Mouse (Mus musculus): ENCODE results near the gene Syt2.

Gene Syt2

DNA sequence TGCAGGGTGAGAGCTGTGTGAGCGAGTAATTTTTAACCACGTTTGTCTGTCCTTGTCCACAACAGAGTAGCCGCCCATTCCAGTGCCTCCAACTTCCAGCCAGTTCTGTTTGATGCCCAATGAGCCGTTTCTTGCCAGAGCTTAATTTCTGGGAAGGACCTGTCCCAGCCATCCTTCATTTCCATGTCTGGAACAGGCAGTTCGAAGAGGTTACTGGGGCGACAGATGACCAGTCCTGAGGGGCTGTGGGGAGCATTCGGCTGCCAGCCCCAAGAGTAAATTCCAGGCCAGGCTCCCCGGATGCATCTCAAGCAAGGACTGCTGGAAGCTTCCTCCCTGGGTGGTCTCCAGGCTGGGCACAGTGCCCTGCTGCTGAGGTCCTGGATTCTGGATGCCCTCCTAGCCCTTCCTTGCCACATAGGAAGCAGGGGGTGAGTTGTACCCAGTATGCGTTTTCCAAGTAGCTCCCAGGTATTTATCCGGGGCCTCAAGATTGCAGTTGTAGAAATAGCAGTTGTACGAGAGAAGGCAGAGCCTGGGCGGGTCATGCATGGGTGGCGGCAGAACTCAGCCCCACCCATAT lies 4.9 kb downstream of the Syt2 start:
- DNase-seq = no peak

DNA sequence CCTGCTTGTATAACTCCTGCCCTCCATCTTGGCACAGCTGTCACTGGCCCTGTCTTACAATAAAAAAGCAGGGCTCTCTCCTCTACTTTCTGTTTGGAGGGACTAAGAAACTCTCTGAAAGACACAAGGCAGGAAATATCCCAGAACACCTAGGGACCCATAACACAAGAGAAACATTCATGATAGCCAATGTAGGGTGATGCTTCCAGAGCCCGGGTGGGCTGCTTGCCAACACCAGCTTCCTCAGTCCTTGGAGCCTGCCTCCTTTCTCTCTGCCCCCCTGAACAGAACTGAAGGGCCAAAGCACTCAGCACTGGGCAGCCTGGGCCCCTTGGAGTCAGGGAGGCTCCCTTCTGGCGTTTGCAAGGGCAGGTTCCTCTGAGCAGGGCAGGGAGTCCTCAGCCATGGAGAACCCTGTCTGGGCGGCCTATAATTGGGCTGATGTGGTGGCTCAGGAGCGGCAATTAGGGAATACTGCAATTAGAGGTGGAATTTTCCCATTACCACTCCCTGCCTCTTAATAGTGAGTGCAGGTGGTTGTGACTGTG lies 5.4 kb downstream of the Syt2 start:
- DNase-seq = no peak

DNA sequence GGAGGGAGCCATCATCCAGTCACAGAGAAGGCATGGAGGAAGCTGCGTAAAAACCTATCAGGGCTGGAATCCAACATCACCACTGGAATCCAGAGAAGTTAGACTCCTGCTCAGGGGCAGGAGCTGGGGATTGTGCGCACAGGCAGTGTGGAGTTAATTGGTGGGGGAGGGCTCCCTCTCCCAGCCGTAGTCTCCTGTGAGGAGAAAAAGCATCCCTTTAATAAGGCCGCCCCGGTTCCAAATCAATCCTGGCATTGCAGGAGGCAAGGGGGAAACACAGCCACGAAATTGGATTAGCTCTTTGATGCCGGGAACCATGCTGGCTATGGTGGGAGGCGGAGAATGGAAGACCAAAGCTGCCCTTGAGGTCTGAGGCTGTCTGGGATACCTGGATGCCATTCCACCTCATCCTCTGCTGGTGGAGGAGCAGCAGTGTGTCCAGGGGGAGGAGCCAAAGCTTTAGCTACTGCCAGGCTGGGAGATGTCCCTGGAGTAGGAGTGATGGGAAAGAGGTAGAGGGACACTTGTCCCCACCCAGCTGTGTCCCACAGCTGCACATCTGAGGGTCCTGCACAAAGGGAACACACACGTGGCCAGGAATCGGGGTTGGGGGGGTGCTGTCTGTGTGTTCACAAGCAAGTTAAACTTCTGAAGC lies 7.3 kb downstream of the Syt2 start:
- DNase-seq = no peak

DNA sequence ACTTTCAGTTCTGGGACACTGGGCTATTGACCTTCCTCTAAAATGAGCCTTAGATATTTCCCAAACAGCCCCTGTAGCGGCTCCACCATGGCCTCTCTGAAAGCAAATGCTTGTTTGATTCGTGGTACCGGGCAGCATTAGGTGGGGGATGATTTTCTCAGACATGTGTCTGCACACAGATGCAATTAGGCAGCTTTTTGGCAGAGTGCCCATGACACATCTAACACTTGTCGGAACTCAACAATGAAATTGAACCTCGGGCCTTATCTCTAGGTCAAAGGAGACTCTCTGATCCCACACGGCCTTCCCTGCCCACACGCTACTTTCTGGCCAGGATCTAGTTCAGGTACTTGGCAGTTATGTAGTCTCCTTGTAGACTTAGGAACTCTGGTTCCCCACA lies 12.4 kb downstream of the Syt2 start:
- DNase-seq = no peak

DNA sequence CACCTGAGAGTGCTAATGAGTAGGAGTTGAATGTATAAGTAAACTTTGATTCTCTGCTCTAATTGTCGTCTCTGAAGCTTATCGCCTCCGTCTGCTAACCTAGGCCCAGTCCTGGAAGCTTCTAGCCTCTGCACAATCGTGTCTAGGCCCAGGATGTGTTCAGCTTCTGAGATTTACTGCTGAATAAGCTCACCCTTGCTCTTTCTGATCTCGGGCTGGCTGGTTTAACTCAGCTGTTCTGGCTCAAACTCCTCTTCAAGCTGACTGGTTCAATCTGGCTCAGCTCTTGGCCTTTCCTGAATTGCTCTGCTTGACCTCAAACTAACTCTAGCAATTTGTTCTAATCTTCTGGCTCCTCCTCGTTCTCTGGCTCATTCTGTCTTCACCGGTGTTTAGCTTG lies 13.7 kb downstream of the Syt2 start:
- no peak for DNase-seq

DNA sequence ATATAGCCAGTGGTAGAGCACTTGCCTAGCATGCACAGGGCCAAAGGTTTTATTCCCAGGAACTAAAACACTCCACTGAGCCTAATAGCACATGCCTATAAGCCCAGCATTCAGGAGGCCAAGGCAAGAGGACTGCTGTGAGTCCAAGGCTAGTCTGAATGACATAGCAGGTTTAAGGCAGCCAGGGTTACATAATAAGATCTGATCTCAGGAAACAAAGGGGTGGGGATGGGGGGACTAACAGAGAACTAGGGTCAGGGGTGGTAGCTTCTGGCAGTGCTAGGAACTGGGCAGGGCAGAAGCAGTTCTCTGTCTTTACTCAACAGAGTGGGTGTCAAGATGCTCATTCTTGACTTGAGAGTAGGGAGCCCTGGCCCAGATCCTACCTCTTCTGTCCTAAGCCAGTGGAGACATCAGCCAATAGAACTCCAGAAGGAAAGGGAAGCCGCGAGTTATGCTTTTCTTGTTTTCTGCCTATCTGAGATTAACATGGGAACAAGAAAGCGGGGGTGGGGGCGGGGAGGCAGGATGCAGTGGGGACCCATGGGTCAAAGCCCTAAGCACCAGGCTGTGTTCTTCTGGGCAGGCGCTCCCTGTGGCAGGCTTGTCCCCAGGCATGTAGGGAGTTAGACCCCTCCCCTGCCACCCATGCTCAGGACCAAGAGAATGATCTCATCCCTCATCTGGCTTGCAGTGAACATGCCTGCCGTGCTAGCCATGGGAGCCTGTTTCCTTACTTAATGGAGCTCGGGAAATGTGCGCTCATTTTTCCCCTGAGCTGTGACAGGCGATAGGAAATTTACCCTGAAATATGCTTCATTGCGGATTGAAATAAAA lies 25.0 kb downstream of the Syt2 start:
- no peak for DNase-seq

DNA sequence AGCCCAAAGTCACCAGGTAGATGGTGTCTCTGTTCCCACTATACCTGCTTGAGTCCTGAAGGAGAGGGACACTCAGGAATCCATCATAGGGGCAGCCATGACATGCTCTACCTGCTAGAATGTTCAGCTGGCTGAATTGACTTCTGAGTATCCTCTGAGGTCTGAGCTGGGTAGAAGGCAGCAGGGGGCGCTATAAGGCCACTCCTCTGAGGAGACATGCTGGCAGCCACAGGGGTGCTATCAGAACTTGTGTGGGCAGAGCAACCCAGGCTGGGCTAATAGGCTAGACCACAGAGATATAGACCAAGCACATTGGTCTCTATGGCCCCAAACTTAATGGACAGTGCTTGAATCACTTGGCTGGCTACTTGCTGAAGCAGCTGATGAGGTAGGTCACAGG lies 27.8 kb downstream of the Syt2 start:
- DNase-seq = peak; percentile 28 to 31

DNA sequence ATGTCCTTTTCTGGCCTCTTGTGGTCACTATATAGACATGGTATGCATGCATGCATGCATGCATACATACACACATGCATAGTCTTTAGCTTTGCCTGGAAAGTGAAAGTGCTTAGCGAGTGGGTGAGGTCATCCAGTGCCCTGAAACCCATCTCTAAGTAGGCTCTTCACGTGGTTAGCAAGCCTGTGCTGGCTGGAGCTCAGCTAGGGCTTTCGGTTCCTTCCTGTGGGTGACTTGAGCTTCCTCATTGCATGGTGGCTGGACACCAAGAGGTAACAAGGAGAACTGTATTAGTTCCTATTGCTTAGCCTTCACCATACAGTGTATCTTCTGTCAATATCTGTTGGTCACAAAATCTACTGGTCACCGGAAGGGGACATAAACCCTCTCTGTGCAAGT lies 33.0 kb downstream of the Syt2 start:
- no peak for DNase-seq

DNA sequence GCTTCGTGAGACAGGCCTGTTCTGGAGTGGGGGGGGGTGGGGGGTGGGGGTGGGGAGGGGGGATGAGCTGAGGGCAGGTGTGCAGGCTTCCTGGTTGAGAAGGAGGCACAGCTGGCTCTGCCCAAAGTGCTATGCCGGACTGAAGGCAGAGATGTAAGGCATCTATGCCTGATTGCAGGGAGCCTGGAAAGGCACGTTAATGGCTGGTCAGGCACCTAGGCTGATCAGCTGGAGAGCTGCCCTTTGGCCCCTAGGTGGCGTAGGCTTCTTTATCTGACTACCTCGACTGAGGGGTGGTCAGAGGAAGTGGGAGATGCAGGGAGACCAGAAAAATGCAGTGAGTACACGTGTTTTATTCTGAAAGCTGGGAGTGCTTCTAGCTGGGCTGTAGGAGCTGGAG lies 34.1 kb downstream of the Syt2 start:
- no peak for DNase-seq

DNA sequence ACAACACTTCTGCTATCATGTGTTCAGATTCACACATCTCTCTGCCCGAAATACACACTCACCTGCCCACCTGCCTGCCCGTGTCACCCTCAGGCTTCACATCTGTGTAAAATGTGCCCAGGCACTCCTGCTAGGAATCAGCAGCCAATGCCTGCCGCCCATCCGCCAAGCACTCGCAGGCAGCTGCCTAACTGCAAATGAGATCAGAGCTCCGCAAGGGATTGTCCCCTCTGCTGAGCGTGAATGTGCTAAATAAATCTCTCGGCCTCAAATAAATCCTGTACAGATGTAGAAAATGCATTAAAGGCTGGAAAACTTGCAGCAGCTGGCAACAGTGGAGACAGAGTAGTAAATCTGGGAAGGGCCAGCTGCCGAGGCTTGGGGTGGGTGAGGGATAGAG lies 36.0 kb downstream of the Syt2 start:
- DNase-seq = no peak

DNA sequence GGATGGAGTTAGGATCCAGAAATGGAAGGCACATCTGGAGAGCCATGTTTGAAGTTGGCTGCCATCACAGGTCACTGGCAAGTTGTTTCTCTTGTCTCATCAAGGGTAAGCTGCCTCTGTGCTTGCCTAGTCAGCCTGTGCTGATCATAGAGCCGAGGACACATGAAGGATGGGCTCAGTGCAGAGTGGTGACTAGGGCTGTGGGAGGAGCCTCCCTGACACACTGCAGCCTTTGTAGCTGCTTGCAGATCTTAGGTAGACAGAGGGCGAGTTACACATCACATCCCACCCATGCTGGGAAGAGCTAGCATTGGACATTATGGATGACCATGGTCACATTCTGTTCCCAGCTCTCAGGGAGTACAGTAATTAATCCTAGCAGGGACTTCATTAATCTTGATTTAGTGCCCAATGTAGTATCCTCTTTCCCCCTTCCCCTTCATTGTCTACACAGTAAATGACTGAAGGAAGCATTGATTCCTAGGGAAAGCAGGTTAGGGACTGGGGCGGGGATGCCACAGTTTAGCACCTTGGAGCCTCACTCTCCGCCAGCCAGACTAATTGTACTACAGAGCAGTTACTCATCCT lies 40.5 kb downstream of the Syt2 start:
- DNase-seq = no peak

DNA sequence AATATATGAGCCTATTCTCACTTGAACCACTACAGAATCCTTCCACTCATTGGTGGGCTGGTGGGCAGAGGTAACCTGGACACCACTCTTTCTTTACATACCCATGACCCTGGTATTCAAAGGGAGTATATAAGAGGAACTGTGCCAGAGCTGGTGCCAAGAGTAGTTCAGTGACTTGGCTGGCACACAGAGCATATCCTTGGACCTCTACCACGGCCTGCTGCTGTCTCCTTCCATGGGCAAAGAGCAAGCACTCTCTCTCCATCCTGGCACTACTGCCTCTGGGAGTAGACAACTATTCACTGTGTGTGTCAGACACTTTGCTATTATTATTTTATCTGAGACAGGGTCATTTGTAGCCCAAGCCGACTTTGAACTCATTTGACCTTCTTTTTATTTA lies 49.8 kb downstream of the Syt2 start:
- no peak for DNase-seq

DNA sequence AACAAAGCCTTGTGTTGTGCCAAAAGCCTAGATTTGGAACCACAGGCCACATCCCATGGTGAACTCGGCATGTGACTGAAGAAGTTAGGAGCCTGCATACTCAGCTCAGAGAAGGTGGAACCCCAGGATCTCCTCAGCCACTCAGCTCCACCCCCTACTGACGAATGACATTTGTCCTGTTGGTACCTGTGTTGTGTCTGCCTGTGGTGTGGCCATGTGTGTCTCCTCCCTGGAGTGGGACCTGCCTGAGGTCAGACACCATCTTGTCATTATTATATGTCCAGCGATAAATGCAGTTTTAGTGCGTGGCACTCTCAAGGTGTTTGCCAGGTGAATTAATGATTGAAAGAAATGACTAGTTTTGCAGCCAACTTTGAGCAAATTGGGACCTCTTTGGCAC lies 50.6 kb downstream of the Syt2 start:
- DNase-seq = no peak

DNA sequence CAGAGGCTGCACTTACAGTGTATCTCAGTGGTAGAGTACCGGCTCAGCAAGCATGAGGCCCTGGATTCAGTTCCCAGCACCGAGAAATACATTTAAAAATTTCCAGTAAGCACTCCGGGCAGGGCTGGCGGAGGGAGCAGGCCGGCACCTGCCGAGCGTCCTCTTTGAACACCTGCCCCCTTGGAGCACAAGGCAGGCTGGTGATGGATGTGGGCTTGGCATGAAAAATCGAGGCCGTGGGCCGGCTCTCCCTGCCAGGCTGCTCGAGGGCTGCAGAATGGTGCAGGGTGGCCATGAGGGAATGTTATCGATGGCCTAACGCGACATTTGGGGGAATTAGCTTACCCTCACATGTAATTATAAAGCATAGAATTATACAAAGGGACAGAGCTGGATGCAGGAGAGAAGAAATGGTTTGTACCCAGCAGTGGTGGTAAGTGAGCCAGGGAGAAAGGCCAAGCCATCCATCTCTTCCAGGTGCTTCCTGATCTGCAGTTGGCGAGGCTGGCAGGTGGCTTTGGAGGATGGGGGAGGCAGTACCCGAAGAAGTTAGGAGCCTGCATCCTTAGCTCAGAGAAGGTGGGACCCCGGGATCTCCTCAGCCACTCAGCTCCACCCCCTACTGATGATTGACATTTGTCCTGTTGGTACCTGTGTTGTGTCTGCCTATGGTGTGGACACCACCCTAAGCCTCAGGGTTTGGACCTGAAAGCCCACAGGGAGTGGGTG lies 51.2 kb downstream of the Syt2 start:
- no peak for DNase-seq

DNA sequence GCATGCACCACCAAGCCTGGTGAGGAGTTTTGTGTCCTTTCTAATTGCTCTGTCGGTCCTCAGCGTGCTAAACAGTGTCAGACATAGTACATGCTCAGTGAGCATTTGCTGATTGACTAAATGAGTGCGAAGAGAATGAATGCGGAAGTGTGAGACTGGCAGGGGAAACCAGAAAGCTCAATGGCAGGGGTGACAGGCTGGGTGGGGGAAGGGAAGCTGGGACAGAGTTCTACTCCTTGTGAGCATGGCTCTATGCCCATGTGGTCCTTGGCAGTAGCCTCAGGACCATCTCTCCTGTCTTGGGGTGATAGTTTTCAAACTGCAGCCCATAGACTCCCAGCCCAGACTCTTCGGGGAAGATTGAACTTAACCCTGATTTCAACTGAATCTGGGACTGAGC lies 52.0 kb downstream of the Syt2 start:
- DNase-seq = no peak

DNA sequence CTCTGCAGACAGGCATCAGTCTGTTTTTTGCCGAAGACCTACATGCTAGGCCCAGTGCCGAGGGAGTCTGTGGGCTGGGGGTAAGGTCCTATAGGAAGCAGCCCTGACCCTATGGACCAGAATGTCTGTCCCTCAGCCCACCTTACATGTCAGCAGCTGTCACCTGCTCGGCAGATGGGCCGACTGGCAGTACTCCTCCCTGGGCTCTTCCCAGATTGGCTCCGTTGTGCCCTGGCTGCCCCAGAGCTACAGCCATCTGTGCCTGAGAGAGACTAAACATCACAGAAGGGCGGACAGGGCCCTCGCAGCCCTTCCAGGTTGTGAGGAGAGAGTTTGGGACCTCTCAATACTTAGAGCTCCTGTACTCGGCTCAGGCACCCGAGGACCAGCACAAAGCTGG lies 52.9 kb downstream of the Syt2 start:
- DNase-seq = no peak

DNA sequence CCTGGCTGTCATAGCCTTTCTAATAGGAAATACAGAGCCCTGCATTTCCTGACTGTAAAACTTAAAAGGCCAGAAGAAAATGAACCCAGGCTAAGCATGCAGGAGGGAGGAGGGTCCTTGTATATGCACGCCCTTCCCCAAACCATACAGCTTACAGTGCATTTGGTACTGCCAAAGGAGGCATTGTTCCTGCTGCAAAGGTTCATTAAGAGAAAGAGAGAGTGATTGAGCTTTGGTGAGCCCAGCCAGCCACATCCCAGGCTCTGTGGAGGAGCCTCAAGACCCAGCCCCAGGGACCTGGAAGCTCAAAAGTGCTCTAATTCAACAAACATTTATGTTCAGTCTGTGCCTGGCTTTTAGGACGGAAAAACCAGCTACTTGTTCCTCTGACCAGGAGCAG lies 53.7 kb downstream of the Syt2 start:
- no peak for DNase-seq

DNA sequence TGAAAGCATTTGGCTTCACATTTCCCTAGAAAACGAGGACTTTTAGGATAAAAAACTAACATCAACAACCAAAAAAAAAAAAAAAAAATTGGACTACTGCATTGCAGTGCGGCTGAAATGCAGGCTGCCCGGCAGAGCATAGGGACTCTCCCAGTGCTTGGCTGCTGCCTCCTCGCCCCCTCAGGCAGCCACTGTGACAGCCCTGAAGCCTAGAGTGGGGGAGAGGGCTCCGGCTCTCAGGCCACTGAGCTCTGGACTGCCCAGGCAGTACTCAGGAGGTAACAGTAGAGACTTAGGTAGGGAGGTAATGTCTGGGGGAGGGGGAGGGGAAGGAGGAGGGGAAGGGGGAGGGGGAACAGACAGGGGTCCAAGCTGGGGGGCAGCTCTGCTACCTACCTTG lies 54.2 kb downstream of the Syt2 start:
- no peak for DNase-seq

DNA sequence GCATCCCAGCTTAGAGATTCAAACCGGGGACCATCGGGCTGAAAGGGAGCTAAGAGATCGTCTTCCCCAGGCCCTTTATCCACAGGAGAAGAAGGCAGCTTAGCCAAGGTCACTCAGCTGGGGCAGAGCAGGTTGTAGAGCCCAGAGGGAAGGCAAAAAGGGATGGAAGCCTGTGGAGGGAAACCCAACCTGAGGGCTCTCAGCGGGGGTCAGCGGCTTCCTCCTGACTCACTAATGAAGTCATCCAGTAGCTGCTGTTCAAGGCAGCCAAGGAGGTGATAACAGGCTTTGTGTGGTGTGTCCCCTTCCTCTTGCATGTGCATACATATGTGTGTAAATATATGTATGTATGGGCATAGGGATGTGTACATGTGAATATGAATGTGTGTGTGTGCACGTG lies 54.7 kb downstream of the Syt2 start:
- DNase-seq = no peak

DNA sequence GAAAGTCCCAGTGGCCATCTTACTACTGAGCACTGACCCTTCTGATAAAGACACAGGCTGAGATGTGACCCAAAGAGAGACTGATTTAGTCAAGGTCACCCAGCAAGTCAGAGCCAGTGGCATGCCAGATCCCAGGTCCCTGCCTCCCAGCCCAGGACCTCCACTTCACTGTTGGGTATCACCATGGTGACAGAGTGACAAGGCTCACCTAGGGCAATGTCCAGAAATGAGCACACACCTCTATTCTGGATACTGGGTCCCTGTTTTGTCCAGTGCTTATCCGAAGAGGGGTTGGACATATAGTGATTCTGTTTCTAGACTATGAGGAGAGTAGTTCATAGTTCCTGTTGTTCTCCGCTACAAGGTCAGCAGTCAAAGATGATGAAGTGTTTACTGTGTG lies 56.8 kb downstream of the Syt2 start:
- DNase-seq = no peak

DNA sequence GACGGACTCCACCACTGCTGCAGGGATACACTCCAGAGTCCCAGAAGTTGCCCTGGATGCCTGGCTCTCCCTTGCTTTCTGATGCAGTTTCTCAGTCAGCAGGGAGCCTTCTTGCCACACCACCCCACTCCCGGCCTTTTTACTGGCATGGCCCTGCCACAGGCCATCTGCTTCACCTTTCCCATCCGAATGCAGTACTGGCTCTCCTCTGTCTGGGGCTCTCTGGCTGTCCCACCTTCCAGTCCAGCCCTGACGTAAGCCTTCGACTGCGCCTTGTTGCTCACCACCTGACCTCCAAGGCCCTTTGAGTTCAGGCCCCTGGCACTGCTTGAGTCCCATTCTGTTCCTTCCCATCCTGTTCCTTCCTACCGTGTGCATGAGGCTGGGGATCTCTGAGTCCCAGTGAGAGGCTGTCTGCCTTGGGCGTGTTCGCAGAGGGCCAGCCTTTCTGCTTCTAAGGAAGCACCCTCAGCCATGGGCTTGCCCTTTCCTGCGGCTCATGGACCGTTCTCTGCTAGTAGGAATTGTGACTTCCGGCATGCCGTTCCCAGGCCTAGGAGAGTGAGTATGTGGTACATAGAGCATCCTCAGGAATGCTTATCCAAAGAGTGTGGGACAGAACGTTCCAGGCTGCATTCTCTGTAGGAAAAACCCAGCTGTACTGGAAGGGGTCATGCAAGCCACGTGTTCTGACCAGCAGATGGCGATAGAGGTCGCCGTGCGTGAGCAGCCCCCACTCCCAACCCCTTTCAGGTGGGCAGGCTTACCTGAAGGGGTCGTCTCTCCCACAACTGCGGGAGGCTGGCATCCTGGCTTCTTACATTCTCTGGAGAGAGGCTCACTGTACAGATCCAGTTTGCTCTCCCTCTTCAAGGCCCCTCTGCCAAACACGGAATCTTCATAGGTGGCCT lies 58.2 kb downstream of the Syt2 start:
- peak; percentile 49 to 53 for DNase-seq

DNA sequence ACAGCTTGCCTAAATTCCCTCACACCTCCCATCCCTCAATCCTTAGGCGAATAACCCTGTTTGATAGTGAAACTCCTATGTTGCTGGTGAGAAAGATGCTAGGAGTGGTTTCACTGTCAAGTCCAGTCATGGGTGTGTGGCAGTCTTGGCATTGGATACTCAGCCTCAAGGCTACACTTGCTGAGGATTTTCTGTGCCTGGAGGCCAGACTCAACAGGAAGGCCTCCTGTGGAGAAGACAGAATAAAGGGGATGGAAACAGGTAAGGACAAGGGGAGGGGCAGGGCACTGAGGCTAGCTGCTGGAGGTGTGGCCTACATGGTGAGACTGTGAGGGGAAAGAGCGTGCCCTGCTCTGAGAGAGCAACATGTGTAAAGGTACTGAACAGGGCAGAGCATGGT lies 60.1 kb downstream of the Syt2 start:
- no peak for DNase-seq

All from thymus, postnatal 36 days (tissue).